ENCODE assay signal across 23 mouse cellular contexts in genomic region chr2:117131910-117132309, GRCm38 (mm10).
"Had no signal": no experiment of that assay in that cellular context is flagged by ENCODE, and none has a peak within 500 bp of the region (broad histone marks: within the 10 kb centered on the region; RNA-seq: fewer than 3 reads in every experiment).

No protein-coding gene starts in this region.

- ATAC-seq: inflammation-experienced regulatory T-cells, adult 6 months; intestine, embryonic 15.5 days; intestine, postnatal 0 days; liver, embryonic 12.5 days had no signal

- H3K36me3 ChIP-seq: heart, embryonic 15.5 days; intestine, embryonic 15.5 days; limb, embryonic 15.5 days; liver, embryonic 12.5 days had no signal

- H3K9me3 ChIP-seq: heart, embryonic 13.5 days; heart, embryonic 15.5 days; intestine, embryonic 15.5 days; limb, embryonic 13.5 days; limb, embryonic 15.5 days; liver, embryonic 12.5 days had no signal

- DNase-seq: gastrocnemius, postnatal 14 days; heart, adult 2 months; heart, postnatal 14 days; heart, postnatal 36 days; kidney, adult 18-20 months; kidney, adult 8-10 months; kidney, postnatal 10 days; kidney, postnatal 25 days; kidney, postnatal 4 days; layer of hippocampus, postnatal 36 days; left cerebral cortex, postnatal 4 days had no signal

- H3K4me2 ChIP-seq: heart, embryonic 11.5 days; heart, embryonic 13.5 days; heart, embryonic 15.5 days; hindbrain, embryonic 14.5 days; intestine, embryonic 15.5 days; limb, embryonic 13.5 days; limb, embryonic 15.5 days; liver, embryonic 12.5 days had no signal

- H3K9ac ChIP-seq: heart, embryonic 13.5 days; heart, embryonic 15.5 days; hindbrain, embryonic 14.5 days; intestine, embryonic 15.5 days; limb, embryonic 13.5 days; limb, embryonic 15.5 days; liver, embryonic 12.5 days; liver, embryonic 14.5 days had no signal

- H3K27me3 ChIP-seq: heart, embryonic 13.5 days; heart, embryonic 15.5 days; intestine, embryonic 15.5 days; limb, embryonic 13.5 days; limb, embryonic 15.5 days; liver, embryonic 12.5 days had no signal

- H3K27ac ChIP-seq: heart, adult 2 months; heart, embryonic 13.5 days; heart, embryonic 15.5 days; hindbrain, embryonic 14.5 days; intestine, embryonic 15.5 days; layer of hippocampus, adult 2 months; limb, embryonic 13.5 days; limb, embryonic 15.5 days; liver, embryonic 12.5 days; liver, embryonic 14.5 days had no signal

- H3K4me3 ChIP-seq: heart, adult 2 months; heart, embryonic 13.5 days; heart, embryonic 15.5 days; intestine, embryonic 15.5 days; layer of hippocampus, adult 2 months; limb, embryonic 13.5 days; limb, embryonic 15.5 days; liver, embryonic 12.5 days had no signal
